Mouse (Mus musculus) adrenal gland, postnatal 36 days (tissue): Measurements from ENCODE around the gene Emc1. TPM values are rescaled to one million over a fixed set of nuclear protein-coding genes. Genes with fewer than 3 reads are reported as not detected.

Experiments
- DNase-seq, 2 experiments: peaks; one replicate each; pipeline ENCODE4 v3.0.0; 2021; ENCODE audit warnings: mixed read lengths in 1 of 2
- long read RNA-seq, 2 experiments: library from polyadenylated mRNA; stranded (forward); transcript quantifications; one replicate each; pipeline ENCODE4 v2.0.0; 2021; ENCODE audit warnings: borderline sequencing depth in 2 of 2
- total RNA-seq, 2 experiments: library from RNA; stranded (reverse); gene quantifications; 2 replicates each; pipeline ENCODE4 v1.2.3; 2021

Emc1 gene
- total RNA-seq = 10 to 100 TPM; 53.0 to 63.1 TPM
- long read RNA-seq, experiment 1, full-length matches to known transcripts = 4 of 13 reads
- long read RNA-seq, experiment 1, partial matches to known transcripts = 8 of 13 reads
- long read RNA-seq, experiment 1, other reads (novel, unspliced or antisense) = 1 of 13 reads
- long read RNA-seq, experiment 2, full-length matches to known transcripts = 4 of 10 reads
- long read RNA-seq, experiment 2, partial matches to known transcripts = 6 of 10 reads
- long read RNA-seq, experiment 2, other reads (novel, unspliced or antisense) = 0 of 10 reads

DNA sequence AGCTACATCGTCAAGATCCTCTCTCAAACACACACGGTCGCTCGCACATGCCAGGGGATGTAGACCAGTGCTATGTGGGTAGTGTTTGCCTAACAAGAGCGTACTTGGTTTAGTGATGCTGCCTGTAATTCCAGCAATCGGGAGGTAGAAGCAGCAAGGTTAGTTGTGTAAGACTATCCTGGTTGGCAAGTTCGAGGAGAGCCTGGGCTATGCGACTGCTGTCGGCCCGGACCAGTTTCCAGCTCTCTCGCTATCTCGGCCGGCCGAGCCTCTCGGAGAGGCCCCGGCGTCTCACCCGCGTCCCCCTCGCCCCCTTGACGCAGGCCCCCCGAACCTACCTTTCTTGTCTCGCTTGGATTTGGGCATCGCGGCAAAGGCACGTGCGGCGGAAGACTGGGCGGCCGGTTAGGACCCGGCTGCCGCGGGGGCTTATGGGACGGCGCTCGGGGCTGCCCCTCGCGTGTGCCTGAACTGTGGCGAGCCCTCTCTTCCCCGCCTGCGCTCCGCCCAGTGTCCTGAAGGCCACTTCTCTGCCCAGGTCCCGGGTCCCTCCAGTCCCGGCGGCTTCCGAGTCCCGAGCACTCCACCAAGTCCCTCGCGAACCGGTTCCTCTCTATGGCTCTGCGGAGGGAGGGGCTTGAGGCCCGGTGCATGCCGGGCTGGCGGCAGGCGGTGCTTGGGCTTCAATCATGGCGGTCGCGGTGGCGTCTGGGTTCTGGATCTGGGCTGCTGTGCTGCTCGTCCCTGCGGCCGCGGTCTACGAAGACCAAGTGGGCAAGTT, at the start of gene Emc1, which contains the start of the genes Mrto4 and Ubr4:
Emc1 (plus strand) TSS at position 657 of the 781 bp plus-strand sequence.
Mrto4 (minus strand) TSS at position 646 of the 781 bp plus-strand sequence.
Ubr4 (plus strand) TSS at position 679 of the 781 bp plus-strand sequence.
- peak; percentile 90 to 92 for DNase-seq

GRCm38 (mm10) chr4:139305521-139305920, 46.9 kb upstream of the Emc1 start:
- no peak for DNase-seq

DNA sequence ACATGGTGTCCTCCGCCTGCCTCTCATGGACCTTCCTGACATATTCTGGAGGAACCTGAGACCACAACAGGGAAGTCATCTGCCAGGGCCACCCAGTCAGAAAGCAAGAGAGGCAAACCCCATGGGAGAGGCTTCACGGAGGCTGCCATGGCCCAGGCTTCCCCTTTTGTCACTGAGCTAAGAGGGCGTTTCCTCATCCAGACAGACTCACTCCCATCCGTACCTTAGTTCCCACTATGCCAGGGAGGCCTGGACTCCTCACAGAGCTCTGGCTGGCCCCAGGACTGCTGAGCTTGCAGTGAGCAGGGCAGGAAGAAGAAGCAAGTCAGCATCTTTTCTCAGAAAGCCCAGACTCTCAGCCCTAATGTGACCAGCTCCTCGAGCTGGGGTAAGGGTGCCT, 44.5 kb upstream of the Emc1 start:
- DNase-seq = no peak

- DNase-seq = no peak
These were observed 42.7 kb upstream of the Emc1 start for GRCm38 (mm10) chr4:139309651-139310050.

DNA sequence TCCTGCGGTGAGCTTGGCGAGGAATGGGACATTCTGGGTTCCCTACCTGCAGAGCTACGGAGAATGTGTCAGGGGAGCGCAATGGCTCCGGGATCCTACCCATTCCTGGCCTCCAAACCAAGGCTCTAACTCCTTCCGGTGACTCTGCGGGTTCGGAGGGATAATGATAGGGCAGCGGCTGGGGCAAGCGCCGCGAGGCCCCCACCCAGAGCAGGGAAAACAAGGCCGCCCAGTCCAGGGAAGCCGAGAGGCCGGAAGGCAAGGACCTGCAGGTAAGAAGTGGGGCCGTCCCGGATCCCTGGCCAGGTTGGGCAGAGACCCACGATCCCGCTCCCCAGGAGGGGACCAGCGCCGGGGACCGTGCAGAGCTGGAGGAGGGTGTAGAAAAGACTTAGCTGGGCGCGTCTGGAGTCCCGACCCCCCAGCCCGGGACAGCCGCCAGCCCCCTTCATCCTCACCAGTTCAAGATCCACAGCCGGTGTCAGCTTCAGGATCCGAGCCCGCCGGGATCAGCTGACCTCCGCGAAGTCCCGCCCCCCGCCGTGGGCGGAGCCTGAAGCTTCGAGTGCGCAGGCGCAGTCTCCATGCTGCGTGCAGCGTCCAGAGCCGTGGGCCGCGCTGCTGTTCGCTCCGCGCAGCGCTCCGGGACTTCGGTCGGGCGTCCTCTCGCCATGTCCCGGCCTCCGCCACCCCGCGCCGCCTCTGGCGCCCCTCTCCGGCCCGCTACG, 42.1 kb upstream of the Emc1 start, which contains the start of the genes Pqlc2 and Akr7a5:
Pqlc2 (minus strand) TSS at position 538 of the 728 bp plus-strand sequence.
Akr7a5 (plus strand) TSS at position 574 of the 728 bp plus-strand sequence.
- DNase-seq = peak; percentile 99

- DNase-seq = no peak
These were observed 41.3 kb upstream of the Emc1 start for GRCm38 (mm10) chr4:139310899-139311701.

GRCm38 (mm10) chr4:139311707-139312106, 40.7 kb upstream of the Emc1 start:
- DNase-seq = no peak

GRCm38 (mm10) chr4:139312632-139313031, 39.8 kb upstream of the Emc1 start:
- DNase-seq = peak in 1 of 2 experiments; percentile 55

- DNase-seq = no peak
These were observed 33.9 kb upstream of the Emc1 start for GRCm38 (mm10) chr4:139318449-139318848.

- no peak for DNase-seq
These were observed 32.6 kb upstream of the Emc1 start for GRCm38 (mm10) chr4:139319740-139320139.

GRCm38 (mm10) chr4:139330605-139331004, 21.8 kb upstream of the Emc1 start:
- DNase-seq = peak; percentile 85 to 91

- no peak for DNase-seq
These were observed 17.6 kb upstream of the Emc1 start for GRCm38 (mm10) chr4:139334631-139335295.

- DNase-seq = no peak
These were observed 16.9 kb upstream of the Emc1 start for GRCm38 (mm10) chr4:139335507-139335906.

DNA sequence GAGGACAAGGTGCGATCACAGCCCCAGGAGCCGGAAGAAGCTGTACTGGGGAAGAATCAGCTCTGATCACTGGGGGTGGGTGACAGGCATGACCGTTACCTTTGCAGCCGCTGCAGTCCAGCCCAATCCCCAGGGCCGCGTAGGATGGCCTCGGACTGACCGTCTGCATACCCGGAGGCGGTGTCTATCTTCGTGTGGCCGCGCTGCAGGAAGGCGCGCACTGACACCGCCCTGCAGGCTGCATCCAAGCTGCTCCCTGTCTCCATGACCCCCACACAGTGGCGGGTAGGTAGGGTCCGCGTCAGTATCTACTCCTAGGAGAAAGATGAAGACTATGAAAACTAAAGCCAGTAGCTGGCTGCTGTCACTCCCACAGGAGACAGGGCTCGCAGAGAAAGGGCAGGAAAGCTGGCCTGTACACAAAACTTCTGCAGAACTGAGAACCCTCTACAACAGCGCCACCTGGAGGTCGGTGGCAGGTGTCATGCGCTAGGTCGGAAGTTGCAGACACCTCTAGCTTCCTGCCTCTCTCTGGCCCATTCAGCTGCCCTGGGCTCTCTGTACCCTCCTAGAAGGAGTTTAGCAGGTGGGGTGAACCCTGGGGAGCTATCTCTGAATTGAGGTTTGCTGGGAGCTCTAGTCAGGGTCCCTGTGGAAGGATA, 15.4 kb upstream of the Emc1 start:
- DNase-seq = peak; percentile 88 to 91

DNA sequence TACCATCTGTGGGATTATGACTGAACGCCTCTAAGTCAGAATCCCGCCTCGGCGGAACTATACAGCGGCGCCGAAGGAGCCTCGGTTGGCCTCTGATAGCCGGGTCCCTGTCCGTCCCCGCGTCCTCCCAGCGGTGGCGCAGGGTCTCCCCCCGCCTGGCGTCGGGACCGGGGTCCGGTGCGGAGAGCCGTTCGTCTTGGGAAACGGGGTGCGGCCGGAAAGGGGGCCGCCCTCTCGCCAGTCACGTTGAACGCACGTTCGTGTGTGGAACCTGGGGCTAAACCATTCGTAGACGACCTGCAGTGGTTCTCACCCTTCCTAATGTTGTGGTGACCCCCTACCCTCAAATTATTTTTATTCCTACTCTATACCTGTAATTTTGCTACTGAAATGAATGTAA, 14.2 kb upstream of the Emc1 start:
- no peak for DNase-seq

DNA sequence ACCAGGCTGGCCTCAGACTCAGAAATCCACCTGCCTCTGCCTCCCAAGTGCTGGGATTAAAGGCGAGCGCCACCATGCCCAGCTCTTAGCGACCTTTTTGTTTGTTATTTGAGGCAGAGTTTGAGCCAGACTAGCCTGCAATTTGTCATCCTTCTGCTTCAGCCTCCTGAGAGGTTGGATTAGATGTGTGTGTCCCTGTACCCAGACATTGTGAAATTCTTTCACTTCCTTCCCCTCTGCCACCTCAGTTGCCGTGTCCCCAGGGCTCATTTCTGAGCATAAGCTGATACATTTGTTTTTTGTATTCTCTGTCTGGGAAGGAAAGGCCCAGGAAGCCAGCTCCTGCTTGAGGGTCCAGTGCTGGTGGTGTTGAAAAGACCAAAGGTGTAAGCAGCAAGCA, 11.6 kb upstream of the Emc1 start:
- no peak for DNase-seq

DNA sequence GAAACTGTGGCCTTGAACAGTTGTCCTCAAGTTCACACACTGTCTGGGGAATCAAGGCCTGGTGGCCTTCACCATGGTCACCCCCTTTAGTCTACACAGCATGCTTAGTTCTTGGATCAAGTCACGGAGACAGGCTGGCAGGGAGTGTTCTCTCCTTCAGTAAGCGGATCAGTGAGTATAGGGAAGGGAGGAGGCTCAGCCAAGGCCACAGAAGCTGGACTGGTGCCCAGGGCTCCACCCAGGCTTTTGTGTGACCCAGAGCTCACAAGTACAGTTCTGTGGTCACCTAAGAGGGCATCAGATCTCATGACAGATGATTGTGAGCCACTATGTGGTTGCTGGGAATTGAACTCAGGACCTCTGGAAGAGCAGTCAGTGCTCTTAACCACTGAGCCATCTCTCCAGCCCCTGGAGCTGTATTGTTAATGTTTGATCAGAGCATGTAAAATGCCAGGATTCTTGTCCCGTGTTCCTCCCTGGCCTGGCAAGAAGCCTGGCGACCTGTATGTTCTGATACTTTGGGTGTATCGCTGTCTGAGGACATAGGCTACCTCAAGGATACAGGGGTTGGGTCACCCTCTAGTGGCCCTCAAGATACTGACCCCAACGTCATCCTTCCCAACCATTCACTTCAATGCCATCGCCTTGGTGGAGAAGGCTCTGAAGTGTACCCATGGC, 10.7 kb upstream of the Emc1 start:
- peak; percentile 85 to 91 for DNase-seq

GRCm38 (mm10) chr4:139343718-139344117, 8.7 kb upstream of the Emc1 start:
- DNase-seq = peak; percentile 57 to 74

DNA sequence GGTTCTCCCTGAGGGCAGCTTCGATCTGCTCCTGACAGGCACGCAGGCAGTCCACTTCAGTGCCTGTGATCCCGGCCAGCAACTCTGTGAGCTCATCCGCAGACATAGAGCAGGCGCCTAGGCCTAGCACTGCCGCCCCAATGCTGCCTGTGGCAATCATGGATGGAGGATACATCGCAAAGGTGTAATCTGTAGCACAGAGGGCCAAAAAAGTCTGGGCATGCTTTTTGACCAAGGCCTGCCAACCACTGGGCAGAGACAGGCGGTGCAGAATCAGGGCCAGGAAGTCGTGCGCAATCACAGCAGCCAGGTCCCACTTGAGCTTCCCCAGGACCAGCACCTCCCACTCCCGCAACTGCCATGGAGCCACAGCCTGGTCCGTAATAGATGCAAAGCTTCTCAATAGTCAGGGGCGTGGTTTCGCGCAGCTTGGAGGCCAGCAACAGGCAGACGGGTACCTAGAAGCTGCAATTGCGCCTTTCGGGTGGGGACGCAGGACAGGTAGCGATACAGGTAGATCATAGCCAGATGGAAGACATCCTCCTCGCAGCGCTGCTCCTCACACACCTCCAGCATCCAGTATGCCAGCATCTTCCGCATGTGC, 6.9 kb upstream of the Emc1 start:
- DNase-seq = no peak
